Mouse (Mus musculus) adipocyte (in vitro differentiated cells): ENCODE results near the gene Fam13a.

Experiments used
- DNase-seq: peaks from one replicate; pipeline ENCODE4 v3.0.0-alpha.2; 2016; ENCODE audit warnings: low spot score

Fam13a gene

DNA sequence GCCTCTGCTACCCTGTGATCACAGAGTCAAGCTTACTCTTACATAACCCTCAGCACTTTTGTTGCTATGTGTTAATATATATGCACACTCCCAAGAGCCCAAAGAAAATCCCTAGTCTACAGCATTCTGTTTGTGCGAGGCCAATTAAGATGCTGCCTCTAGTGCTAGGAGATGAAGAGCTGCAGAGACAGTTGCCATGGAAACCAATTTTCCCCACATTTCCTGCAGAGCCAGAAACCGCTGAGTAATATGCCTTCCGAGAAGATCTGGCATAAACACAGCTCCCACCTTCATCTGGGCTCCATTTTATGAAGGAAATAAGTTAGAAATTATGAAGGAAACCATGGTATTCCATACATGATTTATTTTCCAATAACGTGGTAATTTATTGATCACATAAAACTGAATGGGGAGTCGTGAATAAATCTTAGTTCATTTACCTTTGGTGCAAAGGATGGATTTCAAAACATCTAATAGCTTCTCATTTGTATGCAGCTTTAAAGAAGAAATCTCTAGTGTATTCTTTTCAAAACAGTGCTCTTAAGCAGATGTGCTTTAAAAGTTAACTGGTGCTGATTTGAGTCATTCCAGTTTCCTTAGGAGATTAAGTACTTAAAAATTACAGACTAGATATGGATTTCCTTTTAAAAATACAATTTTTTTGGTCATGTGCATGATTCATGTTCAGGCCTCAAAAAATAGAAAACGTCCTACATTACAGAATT is 91.0 kb downstream of the Fam13a start:
- DNase-seq: no peak

DNA sequence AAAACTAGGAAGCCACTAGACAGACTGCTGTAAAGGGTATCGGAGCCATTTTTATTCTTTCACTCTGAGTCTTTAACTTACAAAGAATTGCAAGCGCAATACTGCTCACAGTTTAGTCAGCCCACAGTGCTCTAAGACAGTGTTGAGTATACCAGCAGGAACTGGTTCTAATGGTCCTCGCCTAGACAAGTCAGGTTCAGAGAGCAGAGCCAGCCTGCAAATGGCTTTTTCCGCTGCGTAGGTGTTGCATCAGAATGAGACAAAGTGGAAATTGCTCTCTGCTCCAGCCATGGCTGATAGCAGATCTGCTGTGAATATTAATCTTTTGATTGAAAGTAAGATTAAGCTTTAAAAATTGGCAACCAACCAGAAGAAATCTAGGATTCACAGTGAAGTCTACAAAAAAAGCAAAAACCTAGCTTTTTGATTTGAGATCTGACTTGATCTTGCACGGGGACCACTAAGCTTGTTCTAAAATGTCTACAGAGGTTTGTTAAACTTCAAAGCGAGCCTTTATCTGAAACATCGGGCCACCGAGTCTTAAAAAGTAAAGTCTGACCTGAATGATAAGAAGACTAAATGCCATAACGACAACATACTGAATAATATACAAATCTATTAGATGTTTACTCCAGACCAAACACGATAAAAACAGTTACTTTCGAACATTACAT is 91.7 kb downstream of the Fam13a start:
- DNase-seq: peak; percentile 64

DNA sequence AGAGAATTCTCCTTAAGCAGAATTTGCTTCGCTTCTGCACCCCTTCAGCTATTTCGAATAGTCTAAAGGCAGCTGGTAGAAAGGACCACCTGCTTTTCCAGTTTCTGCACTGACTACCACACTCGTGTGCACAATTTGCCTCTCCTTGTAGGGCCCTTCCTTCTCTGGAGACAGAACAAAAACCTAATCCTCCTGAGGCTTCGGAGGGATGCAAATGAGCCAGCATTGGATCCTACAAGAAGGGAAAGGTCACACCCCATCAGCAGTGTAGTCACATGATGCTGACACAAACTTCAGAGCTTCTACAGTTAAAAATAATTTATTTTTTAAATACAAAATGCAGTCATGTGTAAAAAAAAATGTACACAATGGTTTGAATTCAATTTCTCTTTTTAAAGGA is 93.2 kb downstream of the Fam13a start:
- DNase-seq: peak; percentile 91

DNA sequence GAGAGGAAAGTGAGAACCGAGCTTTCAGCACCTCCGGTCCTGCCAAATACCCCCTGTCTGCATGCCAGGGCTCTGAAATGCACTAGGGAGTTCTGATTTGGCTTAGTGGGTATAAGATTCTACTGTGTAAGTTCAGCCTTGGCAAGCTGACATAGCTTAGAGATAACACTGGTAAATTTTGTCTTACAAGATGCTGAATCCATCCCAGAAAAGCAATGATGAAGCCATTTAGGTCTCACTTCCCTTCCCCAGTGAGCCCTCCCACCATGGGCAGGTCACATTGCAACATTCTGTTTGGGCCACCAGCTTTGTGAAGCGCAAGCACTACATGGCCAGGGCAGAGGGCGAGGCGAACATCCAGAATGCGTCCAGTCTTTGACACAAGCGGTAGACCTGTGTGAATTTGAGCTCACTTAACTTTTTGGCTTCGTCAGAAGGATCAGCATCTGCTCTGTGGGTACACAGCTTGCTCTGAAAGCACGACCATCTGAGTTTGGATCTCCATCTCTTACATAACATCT is 94.4 kb downstream of the Fam13a start:
- DNase-seq: peak; percentile 81

DNA sequence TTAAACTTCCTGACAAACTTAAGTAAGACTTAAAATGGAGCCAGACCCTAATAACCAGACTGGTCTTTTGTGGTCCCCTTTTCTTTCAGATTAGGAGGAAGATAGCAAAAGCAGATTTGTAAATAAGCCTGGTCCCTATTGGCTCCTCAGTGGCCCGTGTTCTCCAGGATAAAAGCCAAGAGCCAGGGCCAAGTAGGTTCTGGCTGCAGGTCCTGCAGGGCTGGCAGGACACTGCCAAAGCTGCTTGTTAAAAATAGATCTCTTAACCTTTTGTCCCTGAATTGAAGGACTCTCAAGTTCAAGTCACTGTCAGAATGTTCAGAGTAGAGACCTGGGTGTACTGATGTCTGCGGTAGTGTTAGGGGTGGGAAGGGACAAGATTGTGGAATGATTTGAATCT is 96.5 kb downstream of the Fam13a start:
- DNase-seq: peak; percentile 91

DNA sequence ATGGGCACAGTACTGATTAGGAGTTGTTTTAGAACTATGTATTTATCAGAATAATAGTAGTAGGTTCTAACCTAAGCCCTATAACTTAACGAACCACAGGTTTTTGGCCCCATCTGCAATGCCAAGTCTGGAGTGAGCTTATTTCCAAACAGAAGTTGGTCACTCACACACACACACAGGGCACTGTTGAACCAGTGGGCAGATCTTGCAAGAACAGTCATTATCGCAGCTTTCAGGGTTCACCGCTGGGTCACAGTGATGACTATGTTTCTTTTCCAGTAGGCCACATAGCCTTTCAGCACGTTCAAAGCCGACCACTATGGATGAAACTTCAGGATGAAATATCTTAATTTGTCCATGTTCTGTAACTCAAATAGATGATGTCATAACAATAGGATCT is 101.8 kb downstream of the Fam13a start:
- DNase-seq: peak; percentile 66

DNA sequence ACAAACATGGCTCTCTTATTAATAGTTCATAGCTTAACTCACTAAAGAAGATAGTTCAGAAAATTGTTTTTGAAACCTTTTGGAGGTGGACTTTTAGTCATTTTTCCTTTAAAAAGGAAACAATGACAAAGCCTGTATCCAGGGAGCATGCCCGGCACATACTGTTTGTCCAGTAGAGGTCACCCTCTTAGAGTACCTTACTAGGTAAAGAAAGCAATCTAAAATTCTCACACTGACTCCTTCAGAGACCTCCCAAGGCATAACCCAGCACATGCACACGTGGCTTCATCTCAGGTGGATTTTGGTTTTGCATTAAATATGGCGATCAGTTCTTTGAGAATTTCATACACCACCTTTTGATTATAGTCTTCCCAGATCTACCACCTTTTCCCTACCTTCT is 102.7 kb downstream of the Fam13a start:
- DNase-seq: peak; percentile 61

DNA sequence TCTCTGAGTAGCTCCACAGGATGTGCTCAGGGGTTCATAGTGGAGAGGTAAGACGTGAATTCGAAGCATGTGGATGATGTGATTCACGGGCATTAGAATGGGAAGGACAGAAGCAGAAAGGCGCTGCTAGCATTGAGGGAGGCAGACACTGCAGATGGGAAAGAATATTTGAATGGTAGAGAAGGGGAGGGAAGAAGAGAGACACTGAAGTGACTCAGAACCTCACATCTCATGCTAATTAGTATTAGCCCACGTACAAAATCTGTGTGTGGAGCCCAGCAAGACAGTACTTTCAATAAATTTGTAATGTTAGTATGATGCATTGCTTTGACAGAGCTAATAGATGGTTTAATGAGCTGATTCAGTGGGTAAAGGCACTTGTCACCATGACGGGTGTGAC is 103.6 kb downstream of the Fam13a start:
- no peak for DNase-seq

DNA sequence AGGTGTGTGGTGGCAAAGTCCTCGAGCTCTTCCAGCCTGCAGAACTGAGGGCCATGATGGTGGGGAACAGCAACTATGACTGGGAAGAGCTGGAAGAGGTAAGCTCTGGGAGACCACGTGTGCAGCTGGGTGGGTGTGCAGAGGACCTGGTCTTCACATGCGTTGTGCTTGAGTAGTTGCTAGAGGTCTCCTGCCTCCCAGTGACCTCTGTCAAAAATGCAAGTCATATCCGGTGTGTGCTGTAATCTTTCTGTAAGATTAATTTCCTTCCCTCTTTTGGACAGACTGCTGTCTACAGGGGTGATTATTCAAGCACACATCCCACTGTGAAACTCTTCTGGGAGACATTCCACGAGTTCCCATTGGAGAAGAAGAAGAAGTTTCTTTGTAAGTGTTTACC is 107.9 kb downstream of the Fam13a start:
- DNase-seq: no peak

DNA sequence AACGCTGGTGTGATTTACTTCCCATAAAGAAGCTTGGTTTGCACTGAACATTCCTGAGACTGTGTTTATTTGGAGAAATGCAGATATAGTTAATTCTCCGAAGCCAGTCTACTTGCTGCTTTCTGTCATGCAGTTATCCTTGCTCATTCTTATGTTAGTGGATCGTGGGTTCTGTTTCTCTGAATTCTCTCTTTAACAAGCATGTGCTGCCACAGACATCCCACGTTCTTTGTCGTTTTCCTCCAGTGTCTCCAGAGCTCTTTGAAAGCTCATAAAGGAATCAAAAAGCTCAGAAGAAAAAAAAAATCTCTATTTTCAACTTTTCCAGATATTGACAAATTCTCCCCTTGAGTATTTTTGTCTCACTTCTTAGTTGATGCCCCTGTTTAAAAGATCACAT is 110.4 kb downstream of the Fam13a start:
- DNase-seq: no peak

DNA sequence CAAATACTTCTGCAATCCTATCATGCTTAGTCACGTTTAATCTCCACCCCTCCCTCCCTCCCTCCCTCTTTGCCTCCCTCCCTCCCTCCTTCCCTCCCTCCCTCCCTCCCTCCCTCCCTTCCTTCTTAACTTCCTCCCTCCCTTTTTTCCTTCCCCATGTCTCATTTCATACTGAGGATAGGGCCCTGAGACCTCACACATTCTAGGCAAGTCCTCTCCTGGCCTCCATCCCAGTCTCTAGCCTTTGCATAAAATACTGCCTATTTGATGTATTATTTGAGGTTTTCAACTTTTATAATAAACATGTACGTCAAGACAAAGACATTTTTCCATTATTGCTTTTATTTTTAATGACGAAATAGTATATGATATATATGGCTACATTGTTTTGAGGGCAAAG is 110.8 kb downstream of the Fam13a start:
- DNase-seq: no peak

DNA sequence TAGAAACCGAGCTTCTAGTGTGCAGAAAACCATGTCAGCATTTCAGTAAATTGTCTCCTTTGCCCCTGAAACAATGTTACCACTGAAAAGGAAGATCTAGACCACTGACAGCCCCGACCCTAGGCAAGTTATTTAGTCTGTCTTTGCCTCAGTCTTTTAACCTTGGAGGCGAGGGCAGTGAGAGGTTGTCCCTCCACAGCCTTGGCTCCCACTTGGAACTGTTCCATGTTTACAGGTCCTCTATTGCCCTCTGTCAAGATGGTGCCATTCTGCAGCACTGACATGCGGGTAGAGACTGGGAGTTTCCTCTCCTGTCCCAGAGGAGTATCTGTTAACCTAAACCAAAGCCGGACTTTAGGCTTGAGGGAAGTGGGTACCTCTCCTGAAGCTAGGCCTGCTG is 111.5 kb downstream of the Fam13a start:
- DNase-seq: peak; percentile 15

DNA sequence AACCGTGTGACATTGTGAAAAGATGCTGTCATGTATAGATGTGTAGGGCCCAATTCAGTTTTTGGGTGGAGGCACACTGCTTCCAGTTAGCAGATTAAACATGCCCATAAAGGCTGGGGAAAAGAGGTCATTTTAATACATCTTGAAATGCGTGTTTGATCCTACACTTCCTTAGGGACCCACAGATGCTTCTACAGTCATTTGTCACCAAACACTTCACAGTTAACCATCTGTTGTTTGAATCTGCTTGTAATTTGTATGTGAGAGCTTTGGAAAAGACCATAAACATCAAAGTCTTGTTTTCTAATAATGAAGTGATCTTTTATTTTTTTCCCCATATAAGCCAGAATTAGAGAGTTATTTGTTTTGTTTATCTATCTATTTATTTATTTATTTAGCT is 116.6 kb downstream of the Fam13a start:
- no peak for DNase-seq

DNA sequence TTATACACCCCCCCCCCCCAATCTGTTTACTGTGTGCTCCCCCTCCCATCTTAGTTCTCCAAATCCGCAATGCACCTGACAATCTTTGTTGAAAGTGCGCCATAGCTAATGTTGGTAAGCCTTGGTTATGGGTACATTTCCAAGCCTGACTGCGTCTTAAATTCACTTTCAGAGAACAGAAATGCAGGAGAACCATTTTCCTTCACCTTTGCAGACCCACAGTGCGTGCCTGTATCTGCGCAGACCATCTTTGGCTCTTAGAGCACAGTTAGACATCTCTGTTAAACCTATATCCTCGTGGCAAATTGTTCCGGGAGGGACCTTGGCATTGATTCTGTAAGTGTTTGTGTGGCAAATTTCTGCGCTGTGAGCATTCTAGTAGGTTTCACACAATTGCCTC is 117.0 kb downstream of the Fam13a start:
- DNase-seq: no peak

DNA sequence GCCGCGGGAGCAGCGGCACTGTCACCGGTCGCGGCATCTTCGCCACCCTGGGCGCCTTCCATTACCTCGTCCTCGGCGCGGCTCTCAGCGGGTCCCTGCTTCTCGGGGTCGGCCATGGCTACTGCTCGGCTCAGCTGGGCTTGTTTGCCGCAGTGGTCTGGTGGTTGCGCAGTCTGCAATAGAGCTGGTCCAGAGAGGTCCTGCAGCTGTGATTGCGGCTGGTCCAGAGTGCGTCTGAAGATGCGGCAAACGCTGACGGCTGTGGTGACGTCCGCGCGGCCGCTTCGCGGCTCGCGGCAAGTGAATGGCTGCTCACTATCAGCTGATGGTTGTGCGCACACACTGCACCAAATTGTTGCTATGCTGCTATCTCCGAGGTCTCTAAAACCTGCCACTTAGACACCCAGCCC is 117.5 kb downstream of the Fam13a start, which contains the start of gene Nap1l5:
Gene Nap1l5 (minus strand): TSS at position 225 of the 410 bp plus-strand sequence.
- DNase-seq: no peak

DNA sequence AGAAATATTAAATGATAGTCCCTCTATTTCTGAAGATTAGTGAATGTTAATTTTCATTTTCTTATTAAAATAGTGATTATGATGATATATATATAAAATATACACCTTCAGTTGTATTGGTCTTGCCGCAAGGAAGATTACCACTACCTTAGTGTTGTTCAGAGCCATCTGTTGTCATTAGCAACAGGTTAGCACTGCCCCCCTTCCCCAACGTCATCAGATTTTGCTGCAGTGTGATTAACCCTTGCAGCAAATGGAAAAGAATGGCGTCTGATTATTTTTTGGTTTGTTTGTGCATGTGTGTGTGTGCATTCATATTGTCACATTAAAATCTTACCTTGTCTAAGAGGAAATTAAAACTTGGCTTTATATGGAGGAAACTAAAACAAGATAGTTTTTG is 119.8 kb downstream of the Fam13a start:
- DNase-seq: no peak

DNA sequence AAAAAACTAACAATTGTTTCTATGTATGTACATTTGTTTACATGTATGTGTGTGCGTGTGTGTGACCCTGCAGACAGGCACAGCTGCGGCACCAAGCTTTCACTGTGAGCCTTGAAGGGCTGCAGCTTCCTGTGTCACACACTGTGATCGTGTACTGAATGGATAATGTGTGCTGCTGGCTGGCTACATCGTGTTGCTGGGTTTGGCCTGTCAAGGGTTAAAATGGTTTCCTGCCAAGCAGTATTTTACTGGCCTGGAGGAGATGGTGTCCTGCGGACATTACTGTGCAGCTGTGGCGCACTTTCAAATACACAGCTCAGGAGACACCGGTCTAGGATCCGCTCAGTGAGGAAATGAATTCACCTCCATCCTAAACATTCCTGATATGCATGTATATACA is 121.2 kb downstream of the Fam13a start:
- no peak for DNase-seq

DNA sequence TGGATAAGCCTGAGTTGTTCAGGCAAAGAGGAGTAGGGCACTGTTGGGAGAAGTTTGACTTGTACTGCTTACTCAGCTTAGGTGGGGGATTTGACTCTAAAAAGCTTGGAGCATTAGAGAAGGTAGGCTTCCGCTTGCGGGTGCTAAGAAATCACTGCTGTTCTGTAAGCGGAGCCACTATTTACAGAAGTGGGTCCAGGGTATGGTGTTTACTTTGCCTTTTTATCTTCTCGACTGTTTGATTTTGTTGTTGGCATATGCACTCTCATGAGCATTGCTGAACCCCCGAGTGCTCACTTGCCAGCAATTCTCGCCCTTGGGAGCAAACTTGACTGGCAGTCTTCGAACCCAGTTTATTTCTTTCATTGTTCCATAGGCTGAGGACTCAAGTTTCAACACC is 123.8 kb downstream of the Fam13a start:
- DNase-seq: no peak

DNA sequence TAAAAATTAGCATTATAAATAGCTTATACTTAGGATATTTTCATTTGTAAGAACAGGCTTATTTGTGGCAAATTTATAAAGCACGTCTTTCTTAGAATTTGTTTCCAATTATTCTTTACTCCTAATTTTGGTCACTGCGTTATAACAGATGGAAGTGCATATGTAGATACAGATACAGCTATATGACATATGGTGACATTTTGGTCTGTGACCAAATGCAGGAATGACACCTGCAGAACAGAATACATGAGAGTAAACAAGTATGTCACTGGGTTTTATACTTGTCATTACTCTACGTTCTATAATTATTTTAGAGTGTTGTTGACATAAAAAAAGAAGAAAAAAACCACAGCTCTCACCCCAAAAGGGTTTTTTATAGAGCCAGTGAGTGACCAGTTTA is 125.3 kb downstream of the Fam13a start:
- no peak for DNase-seq

DNA sequence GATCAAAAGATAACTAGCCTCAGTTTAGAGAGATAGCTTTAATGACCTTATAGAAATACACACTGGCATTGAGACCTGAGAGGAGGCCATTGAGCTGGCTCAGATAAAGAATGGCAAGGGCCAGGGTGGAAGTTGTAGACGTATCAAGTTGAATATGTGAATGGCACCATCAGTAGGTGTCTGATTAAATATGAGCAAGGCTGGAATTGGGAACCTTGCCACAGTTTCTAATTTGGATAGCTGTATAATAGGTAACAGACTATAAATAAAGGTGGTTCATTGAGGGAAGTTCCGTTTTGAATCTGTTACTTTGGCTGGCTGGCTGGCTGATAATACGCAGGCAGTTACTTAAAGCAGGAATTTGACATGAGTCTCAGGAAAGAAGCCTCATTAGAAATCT is 127.7 kb downstream of the Fam13a start:
- DNase-seq: no peak

DNA sequence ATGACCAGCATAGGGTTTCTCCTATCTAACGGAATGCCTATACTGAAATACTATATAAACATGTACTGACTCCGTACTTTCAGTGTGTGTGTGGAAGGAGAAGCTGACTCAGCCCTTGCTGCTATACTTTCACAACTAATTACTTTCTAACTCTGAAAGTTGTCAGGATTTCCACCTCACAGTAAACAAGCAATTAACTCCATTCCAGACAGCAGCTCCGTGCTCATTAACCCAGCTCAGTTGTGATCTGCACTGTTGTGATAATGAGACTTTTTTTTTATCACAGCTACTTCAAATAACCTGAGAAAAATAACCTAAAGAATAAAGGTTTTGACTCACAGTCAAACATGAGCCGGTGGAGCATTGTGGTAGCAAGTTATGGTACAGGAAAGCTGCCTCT is 129.4 kb downstream of the Fam13a start:
- no peak for DNase-seq

DNA sequence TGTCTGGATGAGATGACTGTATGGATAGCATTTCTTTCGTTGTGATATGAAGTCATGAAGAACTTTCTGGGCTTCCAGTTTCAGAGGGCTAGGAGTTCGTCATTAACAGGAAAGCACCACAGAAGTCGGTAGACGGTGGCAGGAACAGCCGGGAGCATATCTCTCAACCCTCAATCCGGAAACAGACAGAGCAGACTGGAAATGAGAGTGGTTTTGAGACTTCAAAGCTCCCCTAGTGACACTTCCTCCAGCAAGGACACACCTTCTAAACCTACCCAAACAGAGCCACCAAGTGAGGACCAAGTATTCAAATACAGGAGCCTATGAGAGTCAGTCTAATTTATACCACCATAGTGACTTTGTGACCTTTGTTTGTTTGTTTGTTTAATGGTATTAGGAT is 131.0 kb downstream of the Fam13a start:
- DNase-seq: no peak

DNA sequence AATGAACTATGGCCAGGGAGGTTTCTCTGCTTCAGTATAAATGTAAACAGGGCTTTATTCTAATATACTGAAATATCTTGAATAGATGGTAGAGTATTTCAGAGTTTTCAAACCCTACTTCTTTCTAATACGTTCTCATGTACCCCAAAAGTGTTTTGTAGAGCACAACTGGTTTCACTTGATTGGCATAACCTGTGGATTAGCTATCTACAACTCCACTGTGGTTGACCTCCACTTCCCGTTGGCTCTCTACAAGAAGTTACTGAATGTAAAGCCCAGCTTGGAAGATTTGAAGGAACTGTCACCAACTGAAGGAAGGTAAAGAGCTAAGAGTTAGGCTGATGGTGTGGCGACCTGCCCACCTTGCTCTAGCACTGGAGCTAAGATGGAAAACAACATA is 134.4 kb downstream of the Fam13a start:
- no peak for DNase-seq

DNA sequence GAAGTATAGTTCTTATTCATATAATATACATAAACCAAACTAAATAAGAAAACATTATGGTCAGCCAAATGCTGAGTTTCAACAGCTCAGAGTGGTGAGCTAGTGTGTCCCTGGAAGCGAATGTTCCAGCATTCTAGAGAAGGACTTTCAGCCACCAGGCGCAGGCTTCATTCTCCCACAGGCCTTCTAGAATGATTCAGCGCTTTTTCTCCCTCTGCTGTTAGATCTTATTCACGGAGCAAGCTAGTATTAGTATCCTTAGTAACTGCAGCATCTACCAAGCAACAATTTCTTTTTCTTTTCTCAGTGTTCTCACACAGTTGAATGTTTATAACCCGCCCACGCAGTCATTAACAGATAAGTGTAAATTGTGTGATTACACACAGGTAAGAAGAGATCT is 142.1 kb downstream of the Fam13a start:
- DNase-seq: peak; percentile 21
